Mouse (Mus musculus) heart, adult 18-20 months (tissue): ENCODE measurements at regions not wholly inside any gene's neighbourhood (a gene's known extent, or its start where the extent isn't known, plus 50 kb on each side); places are given as distances from the start of the nearest gene placed in this dataset.

Experiments used
- DNase-seq, 2 experiments: peaks; one replicate each; pipeline ENCODE4 v3.0.0; 2021 to 2022; ENCODE audit warnings: mixed read lengths in 1 of 2

DNA sequence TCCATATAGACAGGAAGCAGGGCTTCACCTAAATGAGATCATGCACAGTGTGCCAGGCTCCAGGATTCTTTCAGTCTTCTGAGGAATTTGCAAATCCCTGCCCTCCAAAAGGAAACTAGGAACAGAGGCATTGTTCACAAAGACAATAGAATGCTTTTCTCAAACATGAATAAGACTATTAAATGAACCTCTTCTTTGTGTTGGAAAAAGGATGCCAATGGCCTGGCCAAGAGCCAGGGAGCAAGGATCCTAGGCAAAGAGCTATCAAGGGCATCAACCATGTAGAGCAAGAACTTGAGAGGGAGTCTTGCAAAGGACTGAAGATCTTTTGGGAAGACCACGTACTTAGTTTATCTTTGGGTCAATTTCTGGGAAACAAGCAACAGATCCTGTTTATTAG, 415.4 kb downstream of the Mtx2 start:
- DNase-seq = no peak

DNA sequence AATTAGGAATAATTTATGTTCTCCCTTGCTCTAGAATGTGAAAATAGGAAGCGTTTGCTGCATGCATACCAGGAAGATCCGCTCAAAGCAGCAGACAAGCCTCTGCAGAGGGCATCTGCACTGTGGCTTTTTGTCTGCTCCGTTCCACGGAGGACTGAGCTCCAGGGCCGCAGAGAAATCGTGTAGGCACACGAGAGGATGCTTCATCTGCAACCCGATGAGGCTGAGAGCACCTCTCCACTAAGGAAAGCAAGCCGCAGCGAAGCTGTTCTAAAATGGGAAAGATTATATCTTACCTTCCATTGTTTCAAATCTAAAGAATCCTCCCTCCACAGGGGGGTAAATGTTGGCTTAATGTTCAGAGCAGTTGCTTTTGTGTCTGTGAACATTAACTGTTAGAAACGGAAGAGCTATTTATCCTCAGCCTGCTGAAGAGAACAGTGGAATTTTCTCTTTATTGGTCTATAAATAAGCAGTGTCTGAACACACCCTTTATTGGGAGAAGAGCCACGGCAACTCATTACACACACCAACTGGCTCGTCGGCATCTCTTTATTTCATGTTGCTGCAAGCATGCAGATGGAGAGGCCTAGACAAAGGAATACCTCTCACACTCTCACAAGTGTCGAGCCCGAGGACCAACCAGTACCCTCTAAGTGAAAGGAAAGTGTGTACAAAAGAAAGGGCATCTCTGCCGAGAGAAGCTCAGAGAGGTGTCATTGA, 414.6 kb upstream of the Hnrnpa3 start:
- peak in 1 of 2 experiments; percentile 22 for DNase-seq

DNA sequence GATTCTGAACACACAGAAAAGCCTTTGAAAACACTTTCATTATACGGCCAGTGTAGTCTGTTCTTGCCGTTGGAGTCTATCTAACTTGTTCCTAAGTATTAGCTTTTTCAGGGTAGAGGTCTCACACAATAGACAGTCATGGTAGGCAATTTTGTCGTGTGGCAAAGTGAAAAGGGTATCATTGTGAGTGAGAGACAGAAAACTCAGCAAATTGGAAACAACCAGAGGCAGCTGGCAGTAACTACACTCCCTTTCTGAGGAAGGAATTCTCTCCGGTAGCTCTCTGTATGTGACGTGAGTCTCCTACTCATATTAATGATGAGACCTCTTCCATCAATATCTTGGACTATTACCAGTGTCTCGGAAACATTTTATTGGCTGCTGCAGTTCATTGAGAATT, 413.8 kb upstream of the Hnrnpa3 start:
- no peak for DNase-seq

DNA sequence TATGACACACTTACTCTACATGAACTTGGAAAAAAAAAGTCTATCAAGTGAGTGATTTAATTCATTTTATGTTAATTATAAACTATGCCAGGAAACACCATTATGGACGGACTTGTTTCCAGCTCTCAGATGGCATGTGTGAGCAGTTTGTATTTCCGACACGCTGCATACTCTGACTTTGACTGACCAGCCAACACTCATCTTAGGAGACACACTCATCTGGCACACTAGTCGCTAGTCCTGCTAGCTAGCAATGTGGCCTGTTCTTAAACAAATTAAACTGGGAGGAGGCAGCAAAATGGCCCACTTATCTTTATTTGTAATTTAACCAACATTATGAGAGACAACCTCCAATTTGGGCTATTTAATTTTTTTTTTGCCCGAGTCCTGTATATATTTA, 413.4 kb upstream of the Hnrnpa3 start:
- no peak for DNase-seq

DNA sequence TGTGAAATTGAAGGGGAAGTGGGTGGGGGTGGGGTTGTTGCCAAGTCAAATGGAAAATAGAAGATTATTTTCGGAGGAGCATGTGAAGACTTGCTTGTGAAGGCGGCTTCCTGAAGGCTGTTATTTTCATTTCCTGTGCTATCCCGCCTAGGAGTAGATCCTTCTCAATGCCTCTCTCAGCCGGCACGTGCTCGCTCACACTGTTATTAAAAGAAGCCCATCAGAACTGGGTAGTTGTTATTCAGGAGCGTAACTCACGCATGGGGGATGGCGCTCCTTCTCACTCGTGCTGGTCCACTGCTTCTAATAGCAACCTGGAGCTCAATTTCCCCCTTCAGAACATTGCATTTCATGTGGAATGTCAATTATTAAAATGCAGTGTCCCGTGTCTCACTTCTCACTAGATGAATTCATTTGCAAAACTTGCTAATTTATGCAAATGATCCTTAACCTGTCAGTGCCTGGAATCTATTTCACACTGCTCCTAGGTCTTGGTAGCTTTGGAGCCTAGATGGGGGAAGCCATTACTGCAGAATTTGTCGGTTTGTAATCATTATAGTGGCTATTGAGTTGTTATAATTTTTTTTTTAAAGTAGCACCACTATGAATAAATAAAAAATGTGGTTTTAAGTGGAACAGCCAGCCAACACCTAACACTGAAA, 412.8 kb upstream of the Hnrnpa3 start:
- peak; percentile 33 to 61 for DNase-seq

DNA sequence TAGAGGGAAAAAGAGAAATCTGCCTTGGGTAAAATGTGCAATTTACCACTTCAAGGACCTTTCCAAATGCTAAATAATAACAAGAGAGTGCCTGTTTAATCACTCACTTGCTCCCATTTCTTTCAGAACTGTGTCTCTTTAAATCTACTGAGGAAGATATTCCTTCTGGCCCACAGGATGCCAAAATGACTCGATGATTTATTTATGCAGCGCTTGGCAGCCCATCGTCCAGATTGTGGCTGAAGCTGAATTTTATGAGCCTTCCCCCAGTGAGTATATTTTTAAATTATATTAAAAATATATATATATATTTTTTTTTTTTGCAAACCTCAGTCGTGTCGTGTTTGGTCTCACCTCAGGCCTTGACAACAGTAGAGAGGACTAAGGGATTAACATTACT, 410.8 kb upstream of the Hnrnpa3 start:
- no peak for DNase-seq

DNA sequence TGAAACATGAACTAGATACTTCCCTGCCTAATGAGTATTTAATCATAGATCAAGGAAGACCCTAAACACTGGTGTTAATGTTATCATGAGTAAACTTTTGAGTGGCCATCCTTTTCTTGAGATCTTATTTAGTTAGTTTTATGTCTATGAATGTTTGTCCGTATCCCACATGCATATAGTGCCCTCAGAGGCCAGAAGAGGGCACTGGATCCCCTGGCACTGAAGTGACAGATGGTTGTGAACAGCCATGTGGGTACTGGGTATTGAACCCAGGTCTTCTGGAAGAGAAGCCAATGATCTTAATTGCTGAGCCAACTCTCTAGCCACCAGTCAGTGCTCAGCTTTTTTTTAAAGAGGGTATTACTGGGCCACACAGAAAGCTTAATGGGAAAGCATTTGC, 408.6 kb upstream of the Hnrnpa3 start:
- no peak for DNase-seq

DNA sequence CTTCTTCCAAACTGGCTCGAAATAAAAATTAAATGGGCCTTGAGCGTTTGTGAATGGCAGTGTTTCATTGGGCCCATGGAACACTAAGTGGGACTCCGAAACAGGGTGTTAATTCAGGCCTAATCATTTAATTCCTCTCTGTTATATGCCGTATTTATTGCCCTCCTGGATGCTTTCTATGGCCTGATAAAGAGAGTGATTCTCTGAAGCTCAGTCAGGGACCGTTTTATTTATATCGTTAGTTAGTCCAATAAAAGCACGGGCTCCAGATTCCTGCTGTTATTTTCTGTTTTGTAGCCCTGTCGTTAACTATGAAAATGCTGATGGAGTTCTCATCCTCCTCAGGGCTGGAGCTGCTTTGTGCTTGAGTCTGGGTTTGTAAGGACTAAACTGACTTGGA, 406.2 kb upstream of the Hnrnpa3 start:
- no peak for DNase-seq

DNA sequence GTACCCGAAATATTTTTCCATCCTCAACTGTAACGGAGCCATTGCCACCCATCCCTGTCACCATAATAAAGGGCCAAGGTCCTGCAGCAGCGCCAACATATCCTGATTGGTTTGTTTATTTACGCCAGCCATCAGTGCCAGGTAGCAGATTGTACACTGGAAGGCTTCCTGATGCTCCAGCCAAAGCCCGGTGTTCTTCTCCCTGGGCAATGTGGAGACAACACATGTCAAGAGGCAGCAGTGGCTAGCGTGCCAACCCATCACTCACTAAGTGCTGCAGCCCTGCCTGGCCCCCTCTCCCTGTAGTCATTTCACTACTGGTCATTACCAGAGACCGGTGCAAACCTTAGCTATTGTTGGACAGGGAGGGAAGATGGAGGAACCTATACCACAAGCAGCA, 393.8 kb upstream of the Hnrnpa3 start:
- DNase-seq = no peak

DNA sequence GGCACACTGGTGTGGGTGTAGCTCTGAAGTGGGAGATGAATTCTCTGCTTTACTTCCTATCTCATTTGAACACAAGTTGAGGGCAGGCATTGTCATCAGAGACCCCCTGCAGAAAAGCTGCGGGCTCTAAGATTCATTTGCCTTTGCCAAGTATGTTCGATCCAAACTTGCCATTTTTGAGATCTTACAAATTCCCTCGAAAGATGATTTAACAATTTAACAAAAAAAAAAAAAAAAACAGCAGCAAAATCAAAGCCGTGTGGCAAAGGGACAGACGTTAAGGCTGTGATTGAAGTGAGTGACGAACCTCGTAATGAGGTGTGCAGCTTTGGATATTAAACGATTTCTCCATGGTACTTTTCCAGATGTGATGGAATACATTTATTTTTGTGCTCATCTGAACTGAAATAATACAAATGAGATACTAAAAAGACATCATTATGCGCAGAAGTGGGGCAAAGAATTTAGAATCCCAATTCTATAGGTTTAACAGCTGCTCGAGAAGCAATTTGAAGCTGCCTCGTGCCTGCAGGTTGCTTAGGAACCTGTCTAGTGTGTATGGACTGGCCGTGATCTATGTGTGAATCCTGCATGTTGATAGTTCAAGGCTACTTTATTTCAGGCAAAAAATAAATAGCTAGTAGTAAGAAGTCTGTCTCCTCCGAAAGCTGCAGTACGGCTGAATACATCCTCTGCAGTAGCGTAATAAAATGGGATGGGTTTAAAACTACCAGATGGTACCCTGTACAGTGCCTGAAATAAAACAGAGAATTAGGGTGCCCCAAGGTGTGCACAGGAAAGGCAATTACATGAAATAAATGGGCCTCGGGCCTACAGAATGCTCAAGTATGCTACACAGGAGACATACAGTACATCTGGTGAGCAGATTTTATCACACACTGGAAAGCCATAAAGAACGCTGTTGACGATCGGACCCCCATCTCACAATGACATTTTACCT, 393.0 kb upstream of the Hnrnpa3 start:
- no peak for DNase-seq

DNA sequence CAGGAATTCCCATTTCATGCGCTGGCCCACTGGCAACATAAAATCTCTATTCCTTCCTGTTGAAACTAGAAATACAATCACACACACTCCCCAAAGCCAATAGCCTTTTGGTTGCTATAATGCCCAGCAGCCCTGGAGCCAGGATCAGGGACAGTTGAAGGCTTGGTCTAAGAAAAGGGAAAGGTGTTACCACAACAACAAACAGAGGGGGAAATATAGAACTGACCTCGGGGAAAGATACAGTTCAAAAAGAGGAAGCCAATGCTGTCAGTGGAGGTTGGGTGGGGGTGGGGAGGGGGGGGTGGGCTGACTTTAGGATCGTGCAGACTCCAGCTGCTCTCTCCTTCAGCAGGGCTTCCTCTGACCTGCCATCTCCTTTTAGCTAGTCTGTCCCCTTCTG, 391.1 kb upstream of the Hnrnpa3 start:
- DNase-seq = no peak

DNA sequence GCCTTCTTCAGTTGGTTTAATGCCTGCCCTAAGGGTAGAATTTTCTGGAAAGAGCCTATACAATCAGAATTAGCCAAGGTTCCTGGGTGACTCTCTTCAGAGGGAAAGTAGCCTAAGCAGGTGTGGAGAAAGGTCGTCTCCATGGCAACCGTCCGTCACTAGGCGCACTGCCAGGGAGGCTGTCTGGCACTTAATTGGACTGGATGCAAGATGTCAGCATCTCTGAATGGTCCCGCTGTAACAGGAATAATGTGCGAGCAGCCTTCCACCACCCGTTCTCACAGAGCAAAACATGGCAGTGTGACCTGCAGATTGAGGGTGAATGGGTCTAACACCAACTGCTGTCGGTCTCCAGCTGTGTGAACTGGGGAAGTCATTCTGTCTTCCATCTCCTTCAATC, 389.6 kb upstream of the Hnrnpa3 start:
- DNase-seq = no peak

DNA sequence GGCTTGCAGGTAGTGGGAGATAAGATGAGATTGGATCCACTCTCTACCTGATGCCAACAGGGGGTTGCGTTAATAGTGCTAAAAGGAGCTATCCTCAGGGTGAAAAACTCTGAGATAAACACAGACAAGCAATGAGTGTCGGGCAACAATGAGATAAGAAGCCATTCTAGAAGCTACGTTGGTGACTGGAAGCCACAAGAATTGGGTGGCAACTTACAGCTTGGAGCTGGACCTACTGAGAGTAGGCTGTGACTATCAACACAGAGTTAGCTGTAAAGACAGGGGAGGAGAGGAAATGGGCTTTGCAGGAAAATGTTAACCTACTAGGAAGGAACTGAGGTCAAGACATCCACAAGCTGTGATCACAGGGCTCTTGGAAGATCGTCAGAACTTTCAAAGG, 388.9 kb upstream of the Hnrnpa3 start:
- peak in 1 of 2 experiments; percentile 3 for DNase-seq

DNA sequence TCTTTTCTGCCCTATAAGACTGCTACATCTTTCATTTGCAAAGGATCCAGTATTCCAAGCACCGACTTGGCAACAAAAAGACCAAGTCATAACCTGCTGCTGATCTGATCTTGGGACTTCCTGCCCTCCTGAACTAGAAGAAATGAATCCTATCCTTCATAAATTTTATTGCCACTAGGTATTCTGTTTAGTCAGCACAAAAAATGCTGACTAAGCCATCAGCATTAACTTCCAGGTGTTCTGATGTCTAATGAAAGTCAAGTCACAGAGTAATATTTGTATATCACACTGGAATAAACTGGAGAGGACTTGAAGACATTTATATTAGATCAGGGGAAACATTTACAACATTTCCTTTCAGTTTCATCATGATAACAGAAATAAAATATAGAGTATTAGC, 371.2 kb upstream of the Hnrnpa3 start:
- no peak for DNase-seq

DNA sequence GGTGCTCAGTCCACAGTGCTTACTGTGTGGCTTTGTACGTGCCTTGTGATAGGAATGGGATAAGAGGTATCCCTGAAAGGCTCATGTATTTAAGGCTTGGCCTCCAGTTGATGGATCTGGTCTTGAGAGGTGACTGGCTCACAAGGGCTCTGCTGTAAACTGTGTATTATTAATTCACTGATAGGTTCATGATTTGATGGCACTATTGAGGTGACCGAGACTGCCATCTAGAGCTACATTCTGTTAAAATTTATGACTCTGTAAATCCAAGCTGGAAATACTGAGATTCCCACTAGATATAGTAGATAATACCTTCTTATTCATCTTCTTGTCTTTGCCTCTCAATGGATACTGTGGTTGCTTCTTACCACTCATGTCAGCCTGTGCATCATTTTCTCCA, 367.4 kb upstream of the Hnrnpa3 start:
- DNase-seq = no peak

DNA sequence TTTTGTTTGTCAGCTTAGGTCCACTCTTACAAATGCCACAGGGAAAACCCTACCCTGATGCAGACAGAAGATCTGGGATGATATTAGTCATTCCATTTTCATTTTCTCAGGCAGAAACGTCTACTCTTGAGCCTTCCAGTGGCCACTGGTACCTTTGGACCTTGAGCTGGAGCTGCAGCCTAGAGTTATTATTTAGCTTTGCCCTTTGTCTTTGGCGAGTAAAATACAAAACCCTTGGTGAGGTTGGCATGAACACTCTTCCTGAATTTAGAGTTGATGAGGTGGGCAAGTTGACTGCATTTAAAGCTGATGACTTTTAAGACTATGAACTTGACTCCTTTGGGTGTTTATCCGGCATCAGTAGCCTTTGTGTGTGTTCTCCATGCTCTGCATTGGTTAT, 352.2 kb upstream of the Hnrnpa3 start:
- no peak for DNase-seq

DNA sequence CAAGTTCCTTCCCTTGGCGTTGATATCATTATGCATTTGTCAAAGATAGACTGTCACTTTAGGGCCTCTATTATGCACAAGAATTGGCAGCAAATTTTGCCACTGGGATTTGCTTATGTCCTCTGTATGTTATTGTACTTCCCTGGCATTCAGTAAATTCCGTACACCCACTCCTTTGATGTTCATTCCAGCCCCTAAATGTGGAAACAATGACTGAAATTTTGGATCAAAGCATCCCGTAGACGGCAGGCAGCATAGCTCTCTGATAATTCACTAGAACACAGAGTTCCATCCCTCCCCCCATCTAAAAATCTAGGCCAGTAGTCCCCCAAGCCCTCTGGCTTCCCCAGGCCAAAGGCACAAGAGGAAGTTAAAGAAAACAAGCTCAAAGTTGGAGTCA, 347.9 kb upstream of the Hnrnpa3 start:
- peak; percentile 42 to 59 for DNase-seq

DNA sequence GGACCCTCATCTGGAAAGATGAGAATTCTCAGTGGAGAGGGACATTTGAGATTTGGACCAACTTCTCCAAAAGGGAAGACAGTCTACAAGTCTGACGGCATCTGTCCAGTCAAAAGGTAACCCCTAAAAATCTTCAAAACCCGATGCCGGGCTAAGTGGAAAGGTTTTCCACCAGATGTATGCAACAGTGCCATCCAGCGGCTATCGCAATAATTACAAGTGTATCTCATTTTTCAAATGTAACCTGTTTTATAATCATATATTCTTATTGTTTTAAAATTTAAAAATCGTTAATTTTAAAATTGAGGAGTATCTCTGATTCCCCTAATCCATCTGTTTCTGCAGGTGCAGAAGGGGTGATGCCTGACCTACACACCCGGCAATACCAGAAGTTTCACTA, 346.8 kb upstream of the Hnrnpa3 start:
- DNase-seq = peak; percentile 38 to 79

DNA sequence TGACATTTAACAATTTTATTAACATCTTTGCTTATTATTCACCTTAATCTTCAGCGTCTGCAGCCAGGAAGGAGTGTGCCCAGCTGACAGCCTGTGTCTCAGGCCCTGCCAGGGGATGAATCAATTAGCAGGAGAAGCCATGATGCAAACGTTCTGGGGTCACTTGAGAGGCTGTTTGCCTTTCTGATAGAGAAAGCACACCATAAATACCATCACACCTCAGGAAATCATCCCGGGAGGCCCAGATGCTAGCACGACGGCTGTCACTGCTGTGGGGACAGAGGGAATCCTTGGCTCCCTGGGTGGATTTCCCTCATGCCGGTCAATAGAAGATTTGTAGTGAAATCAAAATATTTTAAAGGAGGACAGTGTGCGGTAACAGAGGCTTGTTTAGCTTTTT, 343.7 kb upstream of the Hnrnpa3 start:
- no peak for DNase-seq

DNA sequence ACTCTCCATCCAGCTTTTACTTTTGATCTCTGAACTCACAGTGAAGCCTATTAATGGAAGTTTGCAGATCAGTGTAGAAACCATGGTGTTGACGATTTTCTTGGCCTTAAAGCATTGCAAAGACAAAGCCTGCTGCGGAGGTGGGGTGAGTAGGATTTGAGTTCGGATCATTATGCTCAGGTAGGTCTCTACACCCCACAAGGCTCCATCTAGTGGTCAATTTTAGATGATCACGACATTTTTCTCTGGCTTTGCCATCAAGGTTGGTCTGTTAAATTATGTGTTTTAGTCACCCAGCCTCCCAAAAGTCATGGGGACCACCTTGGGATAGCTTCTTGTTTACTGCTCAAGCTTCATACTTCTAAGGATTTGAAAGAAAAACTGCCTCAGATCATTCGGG, 340.9 kb upstream of the Hnrnpa3 start:
- no peak for DNase-seq

DNA sequence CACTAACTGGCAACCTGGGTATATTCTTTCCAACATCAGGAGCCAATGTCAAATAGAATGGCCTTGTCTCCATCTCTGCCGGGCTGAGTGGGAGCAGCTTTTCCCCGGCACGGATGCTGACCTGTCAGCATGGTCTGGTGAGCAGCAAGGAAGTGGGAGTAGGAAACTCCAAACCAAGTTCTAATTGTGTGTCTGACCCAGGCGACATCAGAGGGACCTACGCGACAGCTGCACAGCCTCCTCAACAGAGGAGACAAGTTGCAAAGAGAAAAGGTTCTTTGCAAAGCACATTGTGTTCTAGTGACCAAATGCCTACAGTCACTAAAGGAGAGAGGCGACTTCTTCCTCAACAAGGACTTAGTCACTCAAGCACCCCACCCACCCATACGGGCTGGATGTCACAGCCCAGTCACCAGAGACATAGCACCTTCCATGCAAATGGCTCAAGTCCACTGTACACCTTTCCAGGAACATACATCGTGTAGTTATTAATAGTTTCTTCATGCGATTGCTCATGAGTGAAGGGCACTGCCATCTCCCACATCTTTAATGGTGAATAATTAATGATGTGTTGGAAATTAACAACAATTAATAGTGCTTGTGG, 334.8 kb upstream of the Hnrnpa3 start:
- DNase-seq = peak in 1 of 2 experiments; percentile 12

DNA sequence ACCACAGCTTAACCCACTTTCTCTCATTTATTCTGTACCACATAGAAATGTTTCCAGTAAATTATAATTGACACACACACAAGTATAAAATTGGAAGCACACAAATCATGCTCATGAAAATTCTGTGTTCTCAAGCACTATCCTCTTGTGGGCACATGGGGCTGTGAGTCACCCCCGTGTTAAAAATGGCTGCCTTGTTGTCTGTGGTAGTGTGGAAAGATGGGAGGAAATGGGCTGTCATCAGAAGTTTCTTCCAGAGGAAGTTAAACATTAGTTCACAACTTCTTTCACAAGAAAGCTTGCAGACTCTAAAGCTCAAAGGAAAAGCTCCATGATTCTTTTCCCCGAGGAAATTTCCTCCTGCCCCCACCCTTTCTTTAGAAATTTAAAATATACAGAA, 329.5 kb upstream of the Hnrnpa3 start:
- DNase-seq = no peak

DNA sequence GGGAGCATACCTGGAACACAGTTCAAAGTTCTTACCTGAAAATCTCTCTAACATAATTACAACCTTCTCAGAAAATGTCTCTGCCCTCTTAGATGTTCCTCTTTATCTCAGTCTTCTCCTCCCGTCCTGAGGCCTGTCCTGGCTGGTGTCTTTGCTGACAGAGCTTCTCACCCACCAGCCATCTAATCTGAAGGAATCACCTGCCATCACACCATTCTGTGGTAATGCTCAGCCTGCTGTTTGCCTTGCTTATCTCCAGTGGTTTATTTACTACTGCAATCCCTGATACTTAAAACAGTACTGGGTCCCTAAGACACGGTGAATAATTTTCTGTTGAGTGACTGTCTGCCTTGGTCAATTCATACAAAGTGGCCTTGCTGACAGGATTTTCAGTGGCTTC, 317.8 kb upstream of the Hnrnpa3 start:
- DNase-seq = no peak
